Mouse (Mus musculus): ENCODE data around the gene Rasgef1c.

DNA sequence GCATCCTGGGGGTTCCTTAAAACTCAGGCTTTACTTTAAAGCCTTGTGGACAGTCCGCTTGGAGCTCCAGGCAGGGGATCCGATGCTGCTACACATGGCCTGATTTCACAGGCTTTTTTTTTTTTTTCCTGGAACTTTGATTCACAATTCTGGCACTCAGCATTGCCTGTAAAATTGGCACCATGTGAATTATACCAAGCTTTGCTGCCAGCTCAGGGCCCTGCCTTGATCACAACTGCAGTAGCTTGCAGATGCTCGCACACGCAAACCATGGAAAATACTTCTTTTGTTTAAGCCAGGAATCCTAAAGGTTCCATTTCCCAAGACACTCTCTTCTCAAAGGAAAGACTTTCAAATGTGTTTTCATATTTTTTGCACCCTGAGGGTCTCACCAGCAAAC lies 44.1 kb downstream of the Rasgef1c start:
- TF ChIP-seq CTCF (IDR thresholded peaks at IDR 0.05; ENCODE audit: low read depth): no peak
- TF ChIP-seq EP300 (IDR thresholded peaks at IDR 0.05; ENCODE audit: low read depth): no peak

All from heart, postnatal 0 days (tissue).